ENCODE assay signal across 10 mouse cellular contexts in the genomic region with DNA sequence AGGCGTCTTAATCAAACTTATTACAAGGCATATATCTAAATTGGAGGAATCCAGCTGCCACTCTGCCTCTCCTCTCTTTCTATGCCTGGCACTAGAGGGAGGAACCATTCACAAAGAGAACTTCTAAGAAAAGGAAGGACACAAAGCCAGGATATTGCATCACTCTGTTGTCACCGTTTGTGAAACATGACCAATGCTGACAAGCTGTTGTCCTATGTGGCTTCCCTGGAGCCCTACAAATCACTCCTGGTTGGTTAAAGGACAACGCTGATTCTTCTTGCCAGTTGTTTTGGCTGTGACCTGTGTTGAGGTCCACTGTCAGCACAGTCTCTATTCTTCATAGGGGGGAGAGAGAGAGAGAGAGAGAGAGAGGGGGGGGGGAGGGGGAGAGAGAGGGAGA. TPM values are rescaled to one million over a fixed set of nuclear protein-coding genes. Genes with fewer than 3 reads are reported as not detected.
DNase-seq lines count a peak whose midpoint lies in the region; TF ChIP-seq lines count a peak whose summit lies in the region.
"Had no signal": no experiment of that assay in that cellular context is flagged by ENCODE, and none has a peak within 500 bp of the region (broad histone marks: within the 10 kb centered on the region; RNA-seq: fewer than 3 reads in every experiment).

No protein-coding gene starts in this region.

- peaks cover 26% of the 10 kb centered on the region for H3K79me2 ChIP-seq in C2C12 (ENCODE audit: control insufficient read depth, insufficient read depth)

- H3K4me3 ChIP-seq in C2C12 (ENCODE audit: insufficient read depth, poor library complexity, severe bottlenecking): no peak overlapping the region
- H3K4me3 ChIP-seq: midbrain, embryonic 12.5 days had no signal

- H3K36me3 ChIP-seq in C2C12 (ENCODE audit: control insufficient read depth, insufficient read depth): no peaks in the 10 kb centered on the region
- H3K36me3 ChIP-seq: midbrain, embryonic 12.5 days had no signal

- no peaks in the 10 kb centered on the region for H3K27me3 ChIP-seq in C2C12 (ENCODE audit: control insufficient read depth, insufficient read depth, insufficient read length)
- H3K27me3 ChIP-seq: midbrain, embryonic 12.5 days had no signal

- H3ac ChIP-seq in C2C12 (ENCODE audit: control insufficient read depth, insufficient read length, low read depth): no peak overlapping the region

- no peaks in the 10 kb centered on the region for H3K79me3 ChIP-seq in C2C12 (ENCODE audit: low read depth)

- DNase-seq in embryo, embryonic 10.5 days (ENCODE audit: low spot score): peak; percentile 30
- no peak for DNase-seq in embryo, embryonic 11 days
- peak; percentile 21 for DNase-seq in brain, adult 2 months (ENCODE audit: low read depth, low spot score)
- DNase-seq in lung, postnatal 14 days: peak; percentile 37
- DNase-seq in ovary, adult 18-20 months (ENCODE audit: low spot score): no peak
- DNase-seq in kidney, postnatal 36 days: no peak
- DNase-seq in frontal cortex, postnatal 14 days (ENCODE audit: low spot score in 2 of 2): no peak
- DNase-seq: kidney, postnatal 25 days had no signal

- TF ChIP-seq CTCF in C2C12 (IDR thresholded peaks at IDR 0.05; ENCODE audit: control insufficient read depth, insufficient read depth, insufficient read length): no peak

TF ChIP-seq in C2C12, 6 proteins besides CTCF, POLR2A, EP300 and RAD21:
- TF ChIP-seq FOSL1 (IDR thresholded peaks at IDR 0.05; ENCODE audit: insufficient read depth, low read length, poor library complexity, severe bottlenecking) (no peak), CEBPB (IDR thresholded peaks at IDR 0.05; ENCODE audit: low read depth) (peak; percentile 87), USF1 (IDR thresholded peaks at IDR 0.05; ENCODE audit: low read depth) (no peak), MYOD1 (IDR thresholded peaks at IDR 0.05; ENCODE audit: control insufficient read depth, insufficient read length, low read depth) (no peak), MYOG (IDR thresholded peaks at IDR 0.05; ENCODE audit: control insufficient read depth, extremely low read depth, insufficient read length) (no peak)

RNA-seq across cellular contexts. Expression of a gene that starts 17.2 kb away (rescaled TPM):
- 4.0 TPM for polyA plus RNA-seq in C2C12 (2012; fragmentation: generic; extraction: Trizol)

Comparison
In these comparisons a context has a peak if more than half of its experiments do, and no peak if none do; other contexts are left out.
1. DNase-seq: peak in embryo, embryonic 10.5 days (single experiment), brain, adult 2 months (single experiment) and lung, postnatal 14 days (single experiment); none in embryo, embryonic 11 days (single experiment), ovary, adult 18-20 months (single experiment), kidney, postnatal 36 days (0 of 2) and frontal cortex, postnatal 14 days (0 of 2).